ENCODE assay signal across 8 mouse cellular contexts in the genomic region with DNA sequence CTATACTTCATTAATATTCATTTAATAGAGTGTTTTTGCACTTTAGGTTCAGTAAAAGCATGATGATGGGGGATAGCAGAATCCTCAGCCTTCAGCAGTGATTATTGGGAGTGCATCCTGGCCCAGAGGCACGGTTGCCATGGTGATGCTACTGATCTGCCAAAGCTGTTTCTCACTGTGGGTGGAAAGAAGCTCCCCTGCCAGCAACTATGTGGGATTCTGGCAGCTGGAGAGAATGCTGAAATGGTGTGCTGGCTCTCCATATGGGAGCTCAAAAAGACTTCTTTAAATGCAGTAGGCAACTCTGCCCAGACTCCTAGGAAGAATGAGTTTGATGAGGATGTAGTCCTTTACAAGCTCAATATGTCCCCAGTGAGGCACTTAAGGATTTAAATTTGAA.
DNase-seq lines count a peak whose midpoint lies in the region; ATAC-seq and TF ChIP-seq lines count a peak whose summit lies in the region.

No protein-coding gene starts in this region.

- DNase-seq in lung, embryonic 14.5 days, result peak; percentile 32
- no peak for DNase-seq in lung, adult 2 months
- peak; percentile 98 for DNase-seq in forebrain, embryonic 14.5 days (ENCODE audit: low spot score)
- peak; percentile 89 to 98 for DNase-seq in layer of hippocampus, postnatal 14 days (ENCODE audit: low spot score in 2 of 2)
- no peak for DNase-seq in adrenal gland, postnatal 4 days (ENCODE audit: low spot score in 2 of 2)
- no peak for DNase-seq in kidney, adult 8-10 months
- DNase-seq in ovary, postnatal 14 days (ENCODE audit: low spot score), result no peak

- no peak for TF ChIP-seq CTCF in lung, embryonic 14.5 days (IDR thresholded peaks at IDR 0.05; ENCODE audit: low read depth)
- TF ChIP-seq CTCF in lung, adult 2 months (IDR thresholded peaks at IDR 0.05; ENCODE audit: insufficient read depth, low read length), result no peak

- WGBS in lung, embryonic 14.5 days, result 8% methylated on average over 1 of the region's 1 CpGs
- WGBS in lung, adult 2 months, result 7% methylated on average over 1 of the region's 1 CpGs
- whole genome bisulfite sequencing in forebrain, embryonic 14.5 days, result 0% methylated on average over 1 of the region's 1 CpGs
- WGBS in neural tube, embryonic 13.5 days, result 0% methylated on average over 1 of the region's 1 CpGs

- H3K4me1 ChIP-seq in lung, embryonic 14.5 days (ENCODE audit: insufficient read depth), result no peaks in the 10 kb centered on the region
- H3K4me1 ChIP-seq in lung, adult 2 months (ENCODE audit: control insufficient read depth, insufficient read depth, low read length), result no peaks in the 10 kb centered on the region
- H3K4me1 ChIP-seq in forebrain, embryonic 14.5 days (ENCODE audit: control insufficient read depth, insufficient read depth, low read length), result peaks cover 14% of the 10 kb centered on the region
- peaks cover 17% of the 10 kb centered on the region for H3K4me1 ChIP-seq in neural tube, embryonic 13.5 days (replicated peaks)

- no peak for ATAC-seq in lung, embryonic 14.5 days (ENCODE audit: insufficient read depth)
- peak; percentile 98 for ATAC-seq in forebrain, embryonic 14.5 days
- ATAC-seq in neural tube, embryonic 13.5 days (ENCODE audit: low read depth), result peak; percentile 97

- H3K27ac ChIP-seq in lung, embryonic 14.5 days (ENCODE audit: low read depth), result no peak overlapping the region
- H3K27ac ChIP-seq in forebrain, embryonic 14.5 days (ENCODE audit: low read depth, low read length), result peak overlapping the region; percentile 88
- peak overlapping the region; percentile 82 for H3K27ac ChIP-seq in neural tube, embryonic 13.5 days (replicated peaks)

- H3K27me3 ChIP-seq in lung, embryonic 14.5 days (ENCODE audit: insufficient read depth, low read length), result no peaks in the 10 kb centered on the region
- H3K27me3 ChIP-seq in forebrain, embryonic 14.5 days (replicated peaks; ENCODE audit: control insufficient read depth, insufficient read depth, low read length), result no peaks in the 10 kb centered on the region
- no peaks in the 10 kb centered on the region for H3K27me3 ChIP-seq in neural tube, embryonic 13.5 days

- no peaks in the 10 kb centered on the region for H3K9me3 ChIP-seq in lung, embryonic 14.5 days (ENCODE audit: low read depth, low read length)
- no peaks in the 10 kb centered on the region for H3K9me3 ChIP-seq in forebrain, embryonic 14.5 days (replicated peaks; ENCODE audit: control insufficient read depth, low read length)
- no peaks in the 10 kb centered on the region for H3K9me3 ChIP-seq in neural tube, embryonic 13.5 days

- no peaks in the 10 kb centered on the region for H3K36me3 ChIP-seq in lung, embryonic 14.5 days (ENCODE audit: insufficient read depth)
- no peaks in the 10 kb centered on the region for H3K36me3 ChIP-seq in forebrain, embryonic 14.5 days (ENCODE audit: control insufficient read depth, insufficient read depth, low read length)
- no peaks in the 10 kb centered on the region for H3K36me3 ChIP-seq in neural tube, embryonic 13.5 days

- no peak overlapping the region for H3K4me3 ChIP-seq in lung, embryonic 14.5 days (ENCODE audit: low read depth, low read length)
- H3K4me3 ChIP-seq in lung, adult 2 months (replicated peaks; ENCODE audit: extremely low read depth, low read depth, low read length), result no peak overlapping the region
- no peak overlapping the region for H3K4me3 ChIP-seq in forebrain, embryonic 14.5 days (ENCODE audit: low read depth, low read length)
- H3K4me3 ChIP-seq in neural tube, embryonic 13.5 days, result no peak overlapping the region

- H3K9ac ChIP-seq in lung, embryonic 14.5 days, result no peak overlapping the region
- no peak overlapping the region for H3K9ac ChIP-seq in forebrain, embryonic 14.5 days (ENCODE audit: low read length)
- no peak overlapping the region for H3K9ac ChIP-seq in neural tube, embryonic 13.5 days

- TF ChIP-seq POLR2A in lung, adult 2 months (IDR thresholded peaks at IDR 0.05; ENCODE audit: borderline replicate concordance, extremely low read depth, low read depth, low read length), result no peak

- no peak overlapping the region for H3K4me2 ChIP-seq in lung, embryonic 14.5 days
- peak overlapping the region; percentile 4 for H3K4me2 ChIP-seq in forebrain, embryonic 14.5 days (ENCODE audit: low read length)
- peak overlapping the region; percentile 16; the same call in 1 of the 2 replicates for H3K4me2 ChIP-seq in neural tube, embryonic 13.5 days

Comparison
In these comparisons a context has a peak if more than half of its experiments do, and no peak if none do; other contexts are left out.
1. DNase-seq: peak in lung, embryonic 14.5 days (single experiment), forebrain, embryonic 14.5 days (single experiment) and layer of hippocampus, postnatal 14 days (2 of 2); none in lung, adult 2 months (single experiment), adrenal gland, postnatal 4 days (0 of 2), kidney, adult 8-10 months (0 of 2) and ovary, postnatal 14 days (single experiment).